Mouse (Mus musculus): ENCODE measurements around the gene Rpl23a.
"Not testable (repeated sequence)": the region's sequence is repeated elsewhere in the genome, so short reads cannot be mapped to it uniquely, and the experiment has no call there.

Gene Rpl23a

GRCm38 (mm10) chr11:78138023-78138422 is 45.4 kb downstream of the Rpl23a start:
- no peak for DNase-seq

GRCm38 (mm10) chr11:78137584-78137983 is 45.8 kb downstream of the Rpl23a start:
- no peak for DNase-seq

GRCm38 (mm10) chr11:78136132-78136531 is 47.3 kb downstream of the Rpl23a start:
- DNase-seq = no peak

- not testable (repeated sequence) for DNase-seq
These were observed 48.1 kb downstream of the Rpl23a start for GRCm38 (mm10) chr11:78135314-78135713.

GRCm38 (mm10) chr11:78134344-78134743 is 49.0 kb downstream of the Rpl23a start:
- DNase-seq = no peak

- no peak for DNase-seq
These were observed 49.5 kb downstream of the Rpl23a start for GRCm38 (mm10) chr11:78133915-78134314.
